Mouse (Mus musculus) CH12.LX (cell line): ENCODE measurements around the gene 2310022B05Rik. TPM values are rescaled to one million over a fixed set of nuclear protein-coding genes. Genes with fewer than 3 reads are reported as not detected.

Experiments used
- DNase-seq: peaks from one replicate; pipeline ENCODE4 v3.0.0-alpha.2; 2013; ENCODE audit errors: extremely low read depth
- H3K27ac ChIP-seq: 2 replicates; pipeline ENCODE4 v1.5.1; 2012; ENCODE audit warnings: low read depth, mild to moderate bottlenecking, control low read depth, moderate library complexity; ENCODE audit not compliant: insufficient read depth
- H3K27me3 ChIP-seq: replicated peaks from 2 replicates; pipeline ENCODE3; 2012; ENCODE audit warnings: inconsistent platforms
- H3K36me3 ChIP-seq, 2 experiments: replicated peaks in 1 of 2; 2 replicates each; pipeline versions ENCODE3 to v1.6.1; 2012; ENCODE audit warnings: inconsistent platforms in 1 of 2, low read length in 1 of 2, mild to moderate bottlenecking in 1 of 2, mixed read lengths in 1 of 2, moderate library complexity in 1 of 2; ENCODE audit not compliant: control insufficient read depth in 1 of 2, insufficient read depth in 1 of 2
- H3K4me1 ChIP-seq, 2 experiments: 2 replicates each; pipeline ENCODE4 v1.6.1; 2012; ENCODE audit warnings: inconsistent platforms in 1 of 2, moderate library complexity in 1 of 2; ENCODE audit not compliant: insufficient read depth in 2 of 2, control insufficient read depth in 1 of 2
- H3K4me2 ChIP-seq: 2 replicates; pipeline ENCODE4 v1.6.1; 2012; ENCODE audit warnings: low read depth, mild to moderate bottlenecking, control low read depth; ENCODE audit not compliant: poor library complexity, insufficient read depth, severe bottlenecking
- H3K4me3 ChIP-seq, 3 experiments: fragments of 150-350 bp in 1 of 3; sonication (generic) in 1 of 3; replicated peaks in 1 of 3; 2 replicates each; pipeline versions ENCODE3 to v1.5.1; 2011 to 2012; ENCODE audit warnings: low read depth in 2 of 3, low read length in 2 of 3, mild to moderate bottlenecking in 2 of 3, moderate library complexity in 2 of 3, control low read depth in 1 of 3, improper control_type of control experiment in 1 of 3, inconsistent platforms in 1 of 3, mixed read lengths in 1 of 3; ENCODE audit not compliant: poor library complexity in 1 of 3
- H3K79me2 ChIP-seq: replicated peaks from 2 replicates; pipeline ENCODE4 v1.6.1; 2012; ENCODE audit warnings: mild to moderate bottlenecking, moderate library complexity; ENCODE audit not compliant: control insufficient read depth, poor library complexity, insufficient read depth, severe bottlenecking; ENCODE audit errors: extremely low read depth
- H3K9ac ChIP-seq: 2 replicates; pipeline ENCODE4 v1.6.1; 2012; ENCODE audit warnings: low read depth, mild to moderate bottlenecking, control low read depth, moderate library complexity; ENCODE audit not compliant: insufficient read depth
- H3K9me3 ChIP-seq: replicated peaks from 2 replicates; pipeline ENCODE3; 2012; ENCODE audit warnings: low read length, inconsistent platforms, mixed read lengths
- BHLHE40 ChIP-seq: IDR thresholded peaks from 2 replicates; pipeline ENCODE4 v1.6.1; 2011; ENCODE audit warnings: mild to moderate bottlenecking, low read depth, low read length, improper control_type of control experiment
- CHD1 ChIP-seq: IDR thresholded peaks from 2 replicates; pipeline ENCODE4 v1.6.1; 2012; ENCODE audit warnings: low read depth, low read length, improper control_type of control experiment, inconsistent platforms
- CHD2 ChIP-seq: IDR thresholded peaks from 2 replicates; pipeline ENCODE4 v1.6.1; 2011; ENCODE audit warnings: low read length, improper control_type of control experiment
- CTCF ChIP-seq, 2 experiments: IDR thresholded peaks in 1 of 2; conservative IDR thresholded peaks in 1 of 2; 2 replicates each; pipeline ENCODE4 v1.5.1; 2011 to 2012; ENCODE audit warnings: low read depth in 2 of 2, low read length in 2 of 2, improper control_type of control experiment in 1 of 2, inconsistent platforms in 1 of 2, mild to moderate bottlenecking in 1 of 2, moderate library complexity in 1 of 2
- E2F4 ChIP-seq: IDR thresholded peaks from 2 replicates; pipeline ENCODE4 v1.6.1; 2011; ENCODE audit warnings: low read depth, low read length, improper control_type of control experiment; ENCODE audit not compliant: insufficient replicate concordance
- ELF1 ChIP-seq: IDR thresholded peaks from 2 replicates; pipeline ENCODE4 v1.6.1; 2014; ENCODE audit warnings: low read depth, mild to moderate bottlenecking, inconsistent platforms, low read length, improper control_type of control experiment
- EP300 ChIP-seq: IDR thresholded peaks from 2 replicates; pipeline ENCODE4 v1.6.1; 2011; ENCODE audit warnings: low read length, improper control_type of control experiment
- ETS1 ChIP-seq: conservative IDR thresholded peaks from 2 replicates; pipeline ENCODE4 v1.6.1; 2012; ENCODE audit warnings: low read depth, mild to moderate bottlenecking, inconsistent platforms, low read length, improper control_type of control experiment, moderate library complexity
- GABPA ChIP-seq: IDR thresholded peaks from 2 replicates; pipeline ENCODE4 v1.6.1; 2012; ENCODE audit warnings: low read depth, low read length, improper control_type of control experiment, inconsistent platforms; ENCODE audit not compliant: insufficient replicate concordance
- IRF4 ChIP-seq: IDR thresholded peaks from 2 replicates; pipeline ENCODE4 v1.6.1; 2014; ENCODE audit warnings: low read depth, mild to moderate bottlenecking, inconsistent platforms, low read length, improper control_type of control experiment
- JUN ChIP-seq: IDR thresholded peaks from 2 replicates; pipeline ENCODE4 v1.6.1; 2011; ENCODE audit warnings: low read depth, mild to moderate bottlenecking, low read length, improper control_type of control experiment, moderate library complexity; ENCODE audit not compliant: insufficient read depth
- JUND ChIP-seq: conservative IDR thresholded peaks from 2 replicates; pipeline ENCODE4 v1.6.1; 2011; ENCODE audit warnings: low read depth, low read length, improper control_type of control experiment
- KAT2A ChIP-seq: IDR thresholded peaks from 2 replicates; pipeline ENCODE4 v1.6.1; 2012; ENCODE audit warnings: low read length, improper control_type of control experiment, inconsistent platforms; ENCODE audit not compliant: insufficient replicate concordance
- MAFK ChIP-seq: IDR thresholded peaks from 2 replicates; pipeline ENCODE4 v1.6.1; 2011; ENCODE audit warnings: low read length, improper control_type of control experiment; ENCODE audit not compliant: insufficient replicate concordance
- MAX ChIP-seq: IDR thresholded peaks from 2 replicates; pipeline ENCODE4 v1.6.1; 2011; ENCODE audit warnings: low read length, improper control_type of control experiment
- MEF2A ChIP-seq: IDR thresholded peaks from 2 replicates; pipeline ENCODE4 v1.6.1; 2014; ENCODE audit warnings: low read depth, mild to moderate bottlenecking, inconsistent platforms, low read length, improper control_type of control experiment, borderline replicate concordance
- MXI1 ChIP-seq: IDR thresholded peaks from 2 replicates; pipeline ENCODE4 v1.6.1; 2011; ENCODE audit warnings: mild to moderate bottlenecking, low read depth, low read length, improper control_type of control experiment
- MYC ChIP-seq: IDR thresholded peaks from 2 replicates; pipeline ENCODE4 v1.6.1; 2011; ENCODE audit warnings: low read depth, mild to moderate bottlenecking, improper control_type of control experiment, low read length
- POLR2AphosphoS2 ChIP-seq: IDR thresholded peaks from 2 replicates; pipeline ENCODE4 v1.6.1; 2011; ENCODE audit warnings: low read depth, low read length, improper control_type of control experiment
- RAD21 ChIP-seq: IDR thresholded peaks from 2 replicates; pipeline ENCODE4 v1.6.1; 2011; ENCODE audit warnings: low read depth, mild to moderate bottlenecking, low read length, improper control_type of control experiment, moderate library complexity
- RCOR1 ChIP-seq: conservative IDR thresholded peaks from 2 replicates; pipeline ENCODE4 v1.6.1; 2012; ENCODE audit warnings: low read depth, mild to moderate bottlenecking, inconsistent platforms, low read length, improper control_type of control experiment
- SIN3A ChIP-seq: IDR thresholded peaks from 2 replicates; pipeline ENCODE4 v1.6.1; 2012; ENCODE audit warnings: low read length, improper control_type of control experiment, inconsistent platforms
- SMC3 ChIP-seq: IDR thresholded peaks from 2 replicates; pipeline ENCODE4 v1.6.1; 2011; ENCODE audit warnings: low read depth, low read length, improper control_type of control experiment
- TBP ChIP-seq: conservative IDR thresholded peaks from 2 replicates; pipeline ENCODE4 v1.6.1; 2011; ENCODE audit warnings: low read depth, low read length, improper control_type of control experiment
- USF2 ChIP-seq: conservative IDR thresholded peaks from 2 replicates; pipeline ENCODE4 v1.6.1; 2011; ENCODE audit warnings: low read depth, low read length, improper control_type of control experiment
- ZNF384 ChIP-seq: IDR thresholded peaks from 2 replicates; pipeline ENCODE4 v1.6.1; 2012; ENCODE audit warnings: low read depth, low read length, improper control_type of control experiment, inconsistent platforms
- dilution Hi-C: fragments of 300-500 bp; cut with MboI; formaldehyde crosslinking; loops from 2 replicates; pipeline ENCODE4 v1.14.3; 2020; ENCODE audit warnings: low sequenced_read_pairs; ENCODE audit not compliant: extremely low pct_unique_long_range_greater_than_20kb, extremely low pct_ligation_motif_present
- in situ Hi-C: fragments of 300-500 bp; cut with MboI; formaldehyde crosslinking; loops from 3 replicates; pipeline ENCODE4 v1.14.3; 2019; ENCODE audit warnings: low sequenced_read_pairs, low pct_ligation_motif_present, low pct_unique_long_range_greater_than_20kb, mixed read lengths
- polyA plus RNA-seq: library from polyadenylated mRNA; unstranded; fragments of >175 nt; gene quantifications from 2 replicates; pipeline ENCODE4 v1.2.1, GENCODE M21; 2012; ENCODE audit warnings: low read depth; ENCODE audit not compliant: insufficient read length
- total RNA-seq, 2 experiments: library from RNA; depleted of rRNA; stranded (reverse); fragments of 300-350 nt in 1 of 2; fragments of >200 nt in 1 of 2; gene quantifications; 2 replicates each; pipeline ENCODE4 v1.2.3; 2012 to 2014

Gene 2310022B05Rik
- total and polyA plus RNA-seq, 3 experiments: 3.2 to 7.1 (median 5.7) TPM

GRCm38 (mm10) chr8:124663874-124664230, 683 bp upstream of the 2310022B05Rik start:
- Histone ChIP-seq H3K9ac (no peak overlapping the region), H3K4me2 (no peak overlapping the region), H3K9me3 (no peaks in the 10 kb centered on the region), H3K4me1 (peaks cover 6 to 13% of the 10 kb centered on the region in 2 experiments; a peak in 2 of 4 replicates), H3K36me3 (peaks cover 0 to 2% of the 10 kb centered on the region in 2 experiments), H3K4me3 (no peak overlapping the region), H3K27me3 (peaks cover 2% of the 10 kb centered on the region), H3K79me2 (no peaks in the 10 kb centered on the region), H3K27ac (no peak overlapping the region)
- no peak for DNase-seq
- in situ Hi-C loops (no loop called here), dilution Hi-C loops (no loop called here)
- TF ChIP-seq RCOR1: no peak
- TF ChIP-seq GABPA: no peak
- TF ChIP-seq EP300: no peak
- TF ChIP-seq MAFK: no peak
- no peak for TF ChIP-seq ETS1
- TF ChIP-seq SMC3: no peak
- TF ChIP-seq POLR2AphosphoS2: no peak
- no peak for TF ChIP-seq MXI1
- TF ChIP-seq RAD21: no peak
- no peak for TF ChIP-seq CHD1
- no peak for TF ChIP-seq MEF2A
- TF ChIP-seq SIN3A: no peak
- TF ChIP-seq CTCF (conservative IDR thresholded peaks at IDR 0.05 in 1 of 2, IDR thresholded peaks at IDR 0.05 in 1 of 2; ENCODE audit: low read depth in 2 of 2, low read length in 2 of 2): no peak
- no peak for TF ChIP-seq TBP
- no peak for TF ChIP-seq ZNF384
- TF ChIP-seq CHD2: no peak
- TF ChIP-seq MYC: no peak
- no peak for TF ChIP-seq JUND
- no peak for TF ChIP-seq BHLHE40
- TF ChIP-seq JUN: no peak

DNA sequence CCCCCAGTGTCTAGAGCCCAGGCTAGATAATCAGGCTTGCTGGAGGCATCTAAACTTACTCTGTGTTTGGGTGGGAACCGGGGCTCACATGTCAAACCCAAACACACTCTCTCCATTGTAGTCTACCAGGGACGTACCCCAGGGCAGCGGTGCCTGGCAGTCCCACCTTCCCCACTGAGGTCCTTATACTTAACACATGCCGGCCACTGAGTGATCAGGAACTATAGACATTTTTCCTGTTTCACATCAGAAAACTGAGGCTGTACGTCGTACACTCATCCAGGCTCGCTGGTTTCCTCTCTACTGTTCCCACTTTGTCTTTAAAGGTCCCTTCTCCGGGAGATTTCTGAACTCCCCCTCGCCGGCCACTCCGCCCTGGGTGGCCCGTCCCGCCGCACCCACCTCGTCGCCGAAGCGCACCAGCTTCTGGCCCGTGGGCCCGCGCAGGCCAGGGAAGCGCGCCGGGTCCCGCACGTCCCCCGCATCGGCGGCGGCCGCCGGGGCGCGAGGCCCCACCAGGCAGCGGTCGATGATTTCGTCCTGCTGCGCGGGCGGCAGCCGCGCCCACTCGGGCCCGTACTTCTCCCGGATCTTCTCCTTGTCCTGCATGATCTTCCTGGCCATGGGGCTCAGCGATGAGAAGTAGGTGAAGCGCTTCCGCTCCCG, 590 bp downstream of the 2310022B05Rik start:
- Histone ChIP-seq H3K36me3 (peaks cover 0 to 3% of the 10 kb centered on the region in 2 experiments), H3K4me2 (peak overlapping the region; percentile 92), H3K9ac (peak overlapping the region; percentile 73), H3K9me3 (no peaks in the 10 kb centered on the region), H3K27ac (no peak overlapping the region), H3K79me2 (no peaks in the 10 kb centered on the region), H3K4me1 (peaks cover 6 to 17% of the 10 kb centered on the region in 2 experiments; a peak in 2 of 4 replicates), H3K27me3 (peaks cover 2% of the 10 kb centered on the region), H3K4me3 (peak overlapping the region; percentile 65 to 82 (median 73))
- in situ Hi-C loops: no loop called here
- DNase-seq: no peak
- TF ChIP-seq MYC (no peak), SIN3A (peak; percentile 50), E2F4 (no peak), ELF1 (no peak), MEF2A (no peak), USF2 (no peak), MAX (no peak), KAT2A (no peak), IRF4 (0 out of 2 replicates have a peak, but pooled peaks have one; percentile 5), BHLHE40 (no peak)
- dilution Hi-C loops: no loop called here
